Mouse (Mus musculus): Measurements from ENCODE around the gene Scpep1.

- no peak for TF ChIP-seq CTCF (IDR thresholded peaks at IDR 0.05)
- TF ChIP-seq POLR2A (IDR thresholded peaks at IDR 0.05; ENCODE audit: insufficient read depth, low read depth, low read length) = no peak
These were observed 43.1 kb upstream of the Scpep1 start for GRCm38 (mm10) chr11:88998406-88998805.
